ENCODE assay signal across 11 mouse cellular contexts in genomic region chr11:96992722-96993311, GRCm38 (mm10). TPM values are rescaled to one million over a fixed set of nuclear protein-coding genes. Genes with fewer than 3 reads are reported as not detected.
DNase-seq lines count a peak whose midpoint lies in the region; ATAC-seq and TF ChIP-seq lines count a peak whose summit lies in the region.
"Had no signal": no experiment of that assay in that cellular context is flagged by ENCODE, and none has a peak within 500 bp of the region (broad histone marks: within the 10 kb centered on the region; RNA-seq: fewer than 3 reads in every experiment).

No protein-coding gene starts in this region.

- no peaks in the 10 kb centered on the region for H3K36me3 ChIP-seq in kidney, embryonic 16.5 days (ENCODE audit: insufficient read depth, low read length)
- peaks cover 0 to 15% of the 10 kb centered on the region in 2 experiments; a peak in 2 of 4 replicates for H3K36me3 ChIP-seq in MEL (ENCODE audit: control insufficient read depth in 1 of 2, insufficient read depth in 2 of 2, low read length in 2 of 2)
- H3K36me3 ChIP-seq in myocyte (ENCODE audit: control insufficient read depth, insufficient read depth), result no peaks in the 10 kb centered on the region

- H3ac ChIP-seq in myocyte (ENCODE audit: control insufficient read depth, insufficient read length), result no peak overlapping the region

- H3K9me3 ChIP-seq in kidney, embryonic 16.5 days (ENCODE audit: low read length), result no peaks in the 10 kb centered on the region
- no peaks in the 10 kb centered on the region for H3K9me3 ChIP-seq in MEL (replicated peaks; ENCODE audit: insufficient read depth, low read length)

- peak overlapping the region; percentile 70 for H3K27ac ChIP-seq in kidney, embryonic 16.5 days (ENCODE audit: low read length)
- peak overlapping the region; percentile 67 for H3K27ac ChIP-seq in MEL (ENCODE audit: control insufficient read depth, low read depth, low read length)

- H3K79me2 ChIP-seq in MEL (ENCODE audit: control insufficient read depth, insufficient read depth, low read length, poor library complexity) (no peaks in the 10 kb centered on the region), myocyte (ENCODE audit: control insufficient read depth, insufficient read depth) (no peaks in the 10 kb centered on the region)

- TF ChIP-seq POLR2A in MEL (IDR thresholded peaks at IDR 0.05; ENCODE audit: control insufficient read depth in 1 of 2, insufficient read depth in 1 of 2, low read depth in 1 of 2, low read length in 2 of 2, poor library complexity in 1 of 2) (0 out of 4 replicates have a peak, but pooled peaks of 1 of the 2 experiments have one; percentile 34), myocyte (IDR thresholded peaks at IDR 0.05; ENCODE audit: insufficient read length, low read depth) (peak; percentile 26)

- no peak for DNase-seq in kidney, postnatal 14 days
- peak; percentile 95 for DNase-seq in MEL (ENCODE audit: low read depth, low spot score)
- DNase-seq in forelimb bud, embryonic 11.5 days (ENCODE audit: low read depth, low spot score), result peak; percentile 3
- DNase-seq in cerebellum, adult 8-10 months, result no peak
- no peak for DNase-seq in adrenal gland, postnatal 25 days
- no peak for DNase-seq in heart, postnatal 25 days (ENCODE audit: low spot score)
- DNase-seq: cerebellum, adult 2 months; heart, adult 18-20 months had no signal

- WGBS in kidney, embryonic 16.5 days, result 19% methylated on average over 8 of the region's 8 CpGs

- TF ChIP-seq RAD21 in MEL (IDR thresholded peaks at IDR 0.05; ENCODE audit: low read depth, low read length), result no peak

- H3K4me1 ChIP-seq in kidney, embryonic 16.5 days (ENCODE audit: insufficient read depth, low read length), result peaks cover 47% of the 10 kb centered on the region
- peaks cover 0 to 14% of the 10 kb centered on the region in 2 experiments for H3K4me1 ChIP-seq in MEL (ENCODE audit: control insufficient read depth in 1 of 2, insufficient read depth in 2 of 2, low read length in 2 of 2)

- peak; percentile 64 for ATAC-seq in kidney, embryonic 16.5 days (ENCODE audit: low FRiP score, low TSS enrichment)

- intact Hi-C loops in heart, postnatal 25 days (cut with DNase I), result no loop called here

- peak overlapping the region; percentile 32; the same call in 1 of the 2 replicates for H3K9ac ChIP-seq in kidney, embryonic 16.5 days (replicated peaks; ENCODE audit: low read length)
- H3K9ac ChIP-seq in MEL (ENCODE audit: control insufficient read depth, low read depth, low read length, poor library complexity, severe bottlenecking), result peak overlapping the region; percentile 56

- TF ChIP-seq EP300 in MEL (IDR thresholded peaks at IDR 0.05; ENCODE audit: low read depth in 1 of 2, low read length in 2 of 2), result peak; percentile 92

- no peak overlapping the region for H3K4me3 ChIP-seq in kidney, embryonic 16.5 days (ENCODE audit: low read length)
- H3K4me3 ChIP-seq in MEL (ENCODE audit: control insufficient read depth in 1 of 2, insufficient read depth in 1 of 2, low read depth in 2 of 2, low read length in 2 of 2), result no peak overlapping the region
- H3K4me3 ChIP-seq in myocyte, result no peak overlapping the region

- no peak for TF ChIP-seq CTCF in MEL (IDR thresholded peaks at IDR 0.05 in 2 of 3, conservative IDR thresholded peaks at IDR 0.05 in 1 of 3; ENCODE audit: control insufficient read depth in 1 of 3, insufficient read depth in 1 of 3, low read depth in 2 of 3, low read length in 3 of 3, poor library complexity in 1 of 3, severe bottlenecking in 1 of 3)

- 0 out of 2 replicates have a peak overlapping the region, but pooled peaks have one; percentile 4 for H3K4me2 ChIP-seq in kidney, embryonic 16.5 days (replicated peaks; ENCODE audit: low read depth, low read length)
- peak overlapping the region; percentile 74 for H3K4me2 ChIP-seq in myocyte (ENCODE audit: low read depth)
- H3K4me2 ChIP-seq: midbrain, embryonic 11.5 days had no signal

- peaks cover 7% of the 10 kb centered on the region; the same call in 1 of the 2 replicates for H3K27me3 ChIP-seq in kidney, embryonic 16.5 days (ENCODE audit: insufficient read depth, low read length)
- H3K27me3 ChIP-seq in MEL (ENCODE audit: control insufficient read depth in 1 of 2, insufficient read depth in 2 of 2, low read length in 2 of 2) (peaks cover 2 to 7% of the 10 kb centered on the region in 2 experiments; a peak in 3 of 4 replicates), myocyte (ENCODE audit: control insufficient read depth, insufficient read depth, insufficient read length) (no peaks in the 10 kb centered on the region)

TF ChIP-seq in MEL, 35 proteins besides CTCF, POLR2A, EP300 and RAD21 (continues in another document):
- peak; percentile 92 for TF ChIP-seq TCF12 (IDR thresholded peaks at IDR 0.05; ENCODE audit: low read depth, low read length)
- TF ChIP-seq SIN3A (IDR thresholded peaks at IDR 0.05; ENCODE audit: low read length), result peak; percentile 86
- TF ChIP-seq MYC (IDR thresholded peaks at IDR 0.05; ENCODE audit: low read depth, low read length), result peak; percentile 81; the same call in 1 of the 2 replicates
- TF ChIP-seq MXI1 (IDR thresholded peaks at IDR 0.05; ENCODE audit: low read depth, low read length), result peak; percentile 52; the same call in 1 of the 2 replicates
- peak; percentile 86 for TF ChIP-seq RCOR1 (IDR thresholded peaks at IDR 0.05; ENCODE audit: low read depth, low read length)
- peak; percentile 62; the same call in 1 of the 2 replicates for TF ChIP-seq MAZ (IDR thresholded peaks at IDR 0.05; ENCODE audit: low read depth, low read length)
- 0 out of 2 replicates have a peak, but pooled peaks have one; percentile 36 for TF ChIP-seq NELFE (IDR thresholded peaks at IDR 0.05; ENCODE audit: low read depth, low read length)
- peak; percentile 90 for TF ChIP-seq GATA1 (IDR thresholded peaks at IDR 0.05; ENCODE audit: low read depth, low read length)
- no peak; the same call in 1 of the 2 replicates for TF ChIP-seq ZC3H11A (IDR thresholded peaks at IDR 0.05; ENCODE audit: low read depth, low read length)

TF ChIP-seq in myocyte, 11 proteins besides CTCF, POLR2A, EP300 and RAD21:
- TF ChIP-seq USF1 (IDR thresholded peaks at IDR 0.05; ENCODE audit: low read depth), result no peak
- no peak for TF ChIP-seq SRF (IDR thresholded peaks at IDR 0.05; ENCODE audit: control insufficient read depth, insufficient read length, low read depth)
- TF ChIP-seq MYOD1 (IDR thresholded peaks at IDR 0.05; ENCODE audit: control insufficient read depth in 1 of 3, insufficient read length in 2 of 3, low read depth in 2 of 3), result no peak
- TF ChIP-seq MAX (IDR thresholded peaks at IDR 0.05; ENCODE audit: low read depth), result no peak
- no peak for TF ChIP-seq CEBPB (IDR thresholded peaks at IDR 0.05; ENCODE audit: insufficient read depth, poor library complexity, severe bottlenecking)
- no peak for TF ChIP-seq TCF3 (IDR thresholded peaks at IDR 0.05; ENCODE audit: insufficient read length, low read depth)
- TF ChIP-seq POLR2AphosphoS2 (IDR thresholded peaks at IDR 0.05; ENCODE audit: insufficient read length, low read depth), result no peak
- no peak for TF ChIP-seq E2F4 (IDR thresholded peaks at IDR 0.05; ENCODE audit: insufficient read depth)
- no peak for TF ChIP-seq TCF12 (IDR thresholded peaks at IDR 0.05; ENCODE audit: insufficient read depth, poor library complexity, severe bottlenecking)
- TF ChIP-seq MYOG (IDR thresholded peaks at IDR 0.05; ENCODE audit: control insufficient read depth in 1 of 3, insufficient read depth in 1 of 3, insufficient read length in 2 of 3, low read depth in 2 of 3), result no peak

RNA-seq across cellular contexts. Expression of gene Sp2, which starts 10.1 kb away (rescaled TPM):
- 21.2 and 25.1 TPM in 2 replicates for polyA plus RNA-seq in kidney, embryonic 16.5 days (2015; fragmentation: Nextera tagmentation; extraction: Ambion mirVana)
- 1.4 and 2.2 TPM in 2 replicates for total RNA-seq in MEL (2012; rRNA removed)
- polyA plus RNA-seq in MEL (2012; ENCODE audit: insufficient read depth in 1 of 2, insufficient read length in 2 of 2, low read depth in 1 of 2, low replicate concordance in 2 of 2, missing spikeins in 1 of 2) (10 to 100 TPM in 1 of 2 experiments, not detected in 1; 20.3 TPM), myocyte (2012; fragmentation: generic; extraction: Trizol) (11.5 TPM)
- total RNA-seq in adrenal gland, postnatal 25 days (2021), result 18.2 and 18.8 TPM in 2 replicates
- total RNA-seq in heart, postnatal 25 days (2021), result 10 to 100 TPM in 1 of 2 experiments, 1 to 10 TPM in 1; 9.8 to 11.6 TPM

RNA-seq across cellular contexts. Expression of gene Sp6, which starts 20.4 kb away (rescaled TPM):
- polyA plus RNA-seq in kidney, embryonic 16.5 days (2015; fragmentation: Nextera tagmentation; extraction: Ambion mirVana), result 1.6 and 2.0 TPM in 2 replicates
- total RNA-seq in MEL (2012; rRNA removed), result 0.03 TPM in 1 of 2 replicates, not detected in the other
- polyA plus RNA-seq in MEL (2012; ENCODE audit: insufficient read depth in 1 of 2, insufficient read length in 2 of 2, low read depth in 1 of 2, low replicate concordance in 2 of 2, missing spikeins in 1 of 2) (under 1 TPM in 1 of 2 experiments, not detected in 1; 0.04 TPM), myocyte (2012; fragmentation: generic; extraction: Trizol) (6.0 TPM)
- total RNA-seq in adrenal gland, postnatal 25 days (2021), result 0.33 and 0.39 TPM in 2 replicates
- under 1 TPM; 0.11 to 0.29 TPM for total RNA-seq in heart, postnatal 25 days (2021)
- polyA plus RNA-seq: midbrain, embryonic 11.5 days had no signal

RNA-seq across cellular contexts. Expression of gene Scrn2, which starts 36.9 kb away (rescaled TPM):
- polyA plus RNA-seq in kidney, embryonic 16.5 days (2015; fragmentation: Nextera tagmentation; extraction: Ambion mirVana), result 45.7 and 50.9 TPM in 2 replicates
- total RNA-seq in MEL (2012; rRNA removed), result 19.8 and 26.7 TPM in 2 replicates
- polyA plus RNA-seq in MEL (2012; ENCODE audit: insufficient read depth in 1 of 2, insufficient read length in 2 of 2, low read depth in 1 of 2, low replicate concordance in 2 of 2, missing spikeins in 1 of 2) (10 to 100 TPM in 1 of 2 experiments, not detected in 1; 14.8 TPM), myocyte (2012; fragmentation: generic; extraction: Trizol) (22.4 TPM)
- 12.8 and 22.7 TPM in 2 replicates for total RNA-seq in adrenal gland, postnatal 25 days (2021)
- 10 to 100 TPM; 11.9 to 13.2 TPM for total RNA-seq in heart, postnatal 25 days (2021)

RNA-seq across cellular contexts. Expression of gene Lrrc46, which starts 48.4 kb away (rescaled TPM):
- 1.3 and 1.5 TPM in 2 replicates for polyA plus RNA-seq in kidney, embryonic 16.5 days (2015; fragmentation: Nextera tagmentation; extraction: Ambion mirVana)
- total RNA-seq in MEL (2012; rRNA removed), result 0.19 and 0.20 TPM in 2 replicates
- under 1 TPM in 1 of 2 experiments, not detected in 1; 0.75 TPM for polyA plus RNA-seq in MEL (2012; ENCODE audit: insufficient read depth in 1 of 2, insufficient read length in 2 of 2, low read depth in 1 of 2, low replicate concordance in 2 of 2, missing spikeins in 1 of 2)
- polyA plus RNA-seq in myocyte (2012; fragmentation: generic; extraction: Trizol), result 1.4 TPM
- 1.0 and 1.4 TPM in 2 replicates for total RNA-seq in adrenal gland, postnatal 25 days (2021)
- total RNA-seq in heart, postnatal 25 days (2021), result under 1 TPM in 1 of 2 experiments, not detected in 1; 0.50 TPM

RNA-seq across cellular contexts. Expression of gene Mrpl10, which starts 48.5 kb away (rescaled TPM):
- polyA plus RNA-seq in kidney, embryonic 16.5 days (2015; fragmentation: Nextera tagmentation; extraction: Ambion mirVana), result 92.9 and 98.8 TPM in 2 replicates
- total RNA-seq in MEL (2012; rRNA removed), result 79.3 and 89.7 TPM in 2 replicates
- polyA plus RNA-seq in MEL (2012; ENCODE audit: insufficient read depth in 1 of 2, insufficient read length in 2 of 2, low read depth in 1 of 2, low replicate concordance in 2 of 2, missing spikeins in 1 of 2) (100 to 1,000 TPM in 1 of 2 experiments, not detected in 1; 106 TPM), myocyte (2012; fragmentation: generic; extraction: Trizol) (66.0 TPM)
- 117 and 129 TPM in 2 replicates for total RNA-seq in adrenal gland, postnatal 25 days (2021)
- 10 to 100 TPM; 81.0 to 85.2 TPM for total RNA-seq in heart, postnatal 25 days (2021)

Comparison
In these comparisons a context has a peak if more than half of its experiments do, and no peak if none do; other contexts are left out.
1. DNase-seq: peak in MEL (single experiment) and forelimb bud, embryonic 11.5 days (single experiment); none in kidney, postnatal 14 days (single experiment), cerebellum, adult 8-10 months (single experiment), adrenal gland, postnatal 25 days (single experiment) and heart, postnatal 25 days (single experiment).